Mouse (Mus musculus): Measurements from ENCODE around the gene Foxd4.
"Not testable (repeated sequence)": the region's sequence is repeated elsewhere in the genome, so short reads cannot be mapped to it uniquely, and the experiment has no call there.

Gene Foxd4

GRCm38 (mm10) chr19:24875129-24875870 lies 25.7 kb downstream of the Foxd4 start, which contains the start of gene Gm10053:
Gene Gm10053, plus strand, starts transcription at chr19:24875686.
- not testable (repeated sequence) for DNase-seq (ENCODE audit: low read depth, low spot score)

GRCm38 (mm10) chr19:24873873-24874272 lies 27.1 kb downstream of the Foxd4 start:
- DNase-seq (ENCODE audit: low read depth, low spot score): no peak

GRCm38 (mm10) chr19:24871037-24871635 lies 29.9 kb downstream of the Foxd4 start:
- DNase-seq (ENCODE audit: low read depth, low spot score): peak; percentile 45

GRCm38 (mm10) chr19:24865436-24865835 lies 35.6 kb downstream of the Foxd4 start:
- DNase-seq (ENCODE audit: low read depth, low spot score): no peak

GRCm38 (mm10) chr19:24861612-24862451 lies 39.2 kb downstream of the Foxd4 start, which contains the start of gene Pgm5:
Gene Pgm5, minus strand, starts transcription at chr19:24861855.
- no peak for DNase-seq (ENCODE audit: low read depth, low spot score)

- no peak for DNase-seq (ENCODE audit: low read depth, low spot score)
These were observed 39.8 kb downstream of the Foxd4 start for GRCm38 (mm10) chr19:24861276-24861611.

- no peak for DNase-seq (ENCODE audit: low read depth, low spot score)
These were observed 49.3 kb downstream of the Foxd4 start for GRCm38 (mm10) chr19:24851456-24852315.

Measured in WW6 (cell line).